Mouse (Mus musculus) heart, embryonic 11.5 days (tissue): ENCODE measurements around the gene Adgrg1. TPM values are rescaled to one million over a fixed set of nuclear protein-coding genes. Genes with fewer than 3 reads are reported as not detected.

Experiments
- ATAC-seq: fragments of 200-750 bp; cut with Nextera tagmentation; replicated peaks from 2 replicates; pipeline ENCODE4 v1.8.0; 2017; ENCODE audit warnings: moderate library complexity; ENCODE audit not compliant: insufficient number of reproducible peaks, low FRiP score, low TSS enrichment
- H3K27ac ChIP-seq: fragments of 300-500 bp; sonication (generic); 2 replicates; pipeline ENCODE4 v1.5.1; 2014; ENCODE audit warnings: mild to moderate bottlenecking, low read depth, low read length
- H3K27me3 ChIP-seq: fragments of 300-500 bp; sonication (generic); 2 replicates; pipeline ENCODE4 v1.6.1; 2014; ENCODE audit warnings: mild to moderate bottlenecking, low read length, mixed read lengths; ENCODE audit not compliant: control insufficient read depth, insufficient read depth
- H3K36me3 ChIP-seq: fragments of 300-500 bp; sonication (generic); 2 replicates; pipeline ENCODE4 v1.6.1; 2014; ENCODE audit warnings: mild to moderate bottlenecking, low read length, moderate library complexity, mixed read lengths; ENCODE audit not compliant: control insufficient read depth, insufficient read depth
- H3K4me1 ChIP-seq: fragments of 300-500 bp; sonication (generic); 2 replicates; pipeline ENCODE4 v1.6.1; 2014; ENCODE audit warnings: low read length; ENCODE audit not compliant: control insufficient read depth, insufficient read depth
- H3K4me2 ChIP-seq: fragments of 300-500 bp; sonication (generic); 2 replicates; pipeline ENCODE4 v1.6.1; 2014; ENCODE audit warnings: mild to moderate bottlenecking, moderate library complexity
- H3K4me3 ChIP-seq: fragments of 300-500 bp; sonication (generic); 2 replicates; pipeline ENCODE4 v1.5.1; 2014; ENCODE audit warnings: low read depth, low read length
- H3K9ac ChIP-seq: fragments of 300-500 bp; sonication (generic); 2 replicates; pipeline ENCODE4 v1.6.1; 2014; ENCODE audit warnings: mild to moderate bottlenecking, low read depth, low read length, moderate library complexity
- H3K9me3 ChIP-seq: fragments of 300-500 bp; sonication (generic); replicated peaks from 2 replicates; pipeline ENCODE4 v1.6.1; 2016; ENCODE audit warnings: low read length; ENCODE audit not compliant: control insufficient read depth
- WGBS: fragments of 180-500 bp; shearing (Covaris S2); extraction: QIAGEN DNeasy Blood & Tissue Kit; methylation state at CpG from one replicate; pipeline ENCODE4 v1.1.7; 2014; ENCODE audit not compliant: insufficient replicate concordance; 5-methylcytosine and 5-hydroxymethylcytosine counted together
- polyA plus RNA-seq: library from polyadenylated mRNA; unstranded; fragments of >200 nt; fragmentation: Nextera tagmentation; extraction: Ambion mirVana; gene quantifications from 2 replicates; pipeline ENCODE4 v1.2.1, GENCODE M21; 2014

Gene Adgrg1
- polyA plus RNA-seq, 1 experiment from 2014 or later: 7.5 TPM

DNA sequence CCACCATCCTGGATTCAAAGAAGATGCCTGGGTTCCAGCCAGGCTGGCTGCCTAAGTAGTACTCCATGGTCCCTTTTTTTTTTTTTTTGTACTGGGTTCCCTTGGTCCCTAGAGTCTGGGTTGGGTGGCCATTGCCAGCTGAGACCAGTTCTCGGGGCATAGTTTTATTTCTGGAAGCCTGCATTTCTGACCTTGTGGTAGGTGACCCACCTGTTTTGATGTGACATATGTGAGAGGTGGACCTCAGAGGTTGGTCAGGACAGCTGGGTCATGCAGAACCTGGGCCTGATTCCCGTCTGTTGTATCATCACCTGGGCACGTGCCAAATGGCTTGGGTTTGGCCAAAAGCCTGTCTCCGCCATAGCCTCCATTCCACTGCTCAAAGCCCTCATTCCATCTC is 15.2 kb downstream of the Adgrg1 start:
- no peak overlapping the region for H3K4me2 ChIP-seq
- ATAC-seq: no peak
- no peaks in the 10 kb centered on the region for H3K27me3 ChIP-seq
- H3K27ac ChIP-seq: no peak overlapping the region
- no peak overlapping the region for H3K9ac ChIP-seq
- H3K36me3 ChIP-seq: no peaks in the 10 kb centered on the region
- H3K4me1 ChIP-seq: peaks cover 29% of the 10 kb centered on the region
- 91% methylated on average over 4 of the region's 4 CpGs for WGBS
- no peaks in the 10 kb centered on the region for H3K9me3 ChIP-seq
- H3K4me3 ChIP-seq: no peak overlapping the region

- no peak overlapping the region for H3K4me2 ChIP-seq
- peaks cover 26% of the 10 kb centered on the region for H3K4me1 ChIP-seq
- H3K36me3 ChIP-seq: no peaks in the 10 kb centered on the region
- no peak overlapping the region for H3K9ac ChIP-seq
- H3K27ac ChIP-seq: no peak overlapping the region
- H3K9me3 ChIP-seq: no peaks in the 10 kb centered on the region
- 57% methylated on average over 11 of the region's 11 CpGs for WGBS
- H3K27me3 ChIP-seq: no peaks in the 10 kb centered on the region; the same call in 1 of the 2 replicates
- H3K4me3 ChIP-seq: no peak overlapping the region
- no peak for ATAC-seq
Measured at GRCm38 (mm10) chr8:94990598-94991453, 16.3 kb downstream of the Adgrg1 start.

DNA sequence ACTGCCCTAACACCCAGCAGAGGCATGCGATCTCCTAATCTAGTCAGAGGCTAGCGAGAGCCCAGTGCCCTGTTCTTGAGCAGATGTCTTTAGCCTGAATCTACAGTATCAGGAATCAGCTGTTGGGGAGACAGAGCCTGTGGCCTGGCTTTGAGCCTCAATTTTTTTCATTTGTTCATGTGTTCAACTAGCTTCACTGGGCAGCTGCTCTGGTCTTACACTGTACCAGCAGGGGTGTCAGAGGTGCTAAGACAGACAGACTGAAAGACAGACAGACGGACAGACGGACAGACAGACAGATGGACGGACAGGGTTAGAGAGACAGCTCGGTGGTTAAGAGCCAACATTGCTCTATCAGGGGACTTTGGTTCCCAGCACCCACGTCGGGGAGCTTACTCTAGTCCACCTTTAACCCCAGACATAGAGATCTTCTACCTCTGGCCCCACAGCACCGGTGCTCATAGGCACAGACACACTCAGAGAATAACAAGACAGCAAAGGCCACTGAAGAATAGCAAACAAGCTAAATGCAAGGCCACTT is 17.0 kb downstream of the Adgrg1 start:
- Histone ChIP-seq H3K9me3 (no peaks in the 10 kb centered on the region), H3K9ac (no peak overlapping the region), H3K4me3 (no peak overlapping the region), H3K27me3 (no peaks in the 10 kb centered on the region; the same call in 1 of the 2 replicates), H3K27ac (no peak overlapping the region), H3K4me2 (no peak overlapping the region), H3K36me3 (no peaks in the 10 kb centered on the region), H3K4me1 (peaks cover 24% of the 10 kb centered on the region)
- ATAC-seq: no peak
- 76% methylated on average over 9 of the region's 9 CpGs for WGBS

DNA sequence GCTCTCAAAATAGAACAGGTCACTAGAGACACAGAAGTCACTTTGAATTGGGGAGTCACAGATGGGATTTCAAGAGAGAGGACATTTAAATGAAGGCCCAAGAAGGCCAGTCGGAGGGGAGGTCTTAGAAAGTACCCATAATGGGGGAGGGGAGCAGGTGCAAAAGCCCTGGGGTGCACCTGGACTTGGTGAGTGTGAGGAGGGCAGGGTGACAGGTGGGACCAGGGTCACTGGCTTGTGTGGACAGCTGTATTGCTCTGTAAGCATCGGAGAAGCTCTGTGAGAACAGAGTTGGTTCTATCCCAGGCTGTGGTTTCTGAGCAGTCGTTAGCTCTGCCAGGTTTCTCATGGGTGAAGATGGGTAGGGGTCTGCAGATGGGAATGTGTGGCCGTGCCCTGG is 17.5 kb downstream of the Adgrg1 start:
- Histone ChIP-seq H3K4me1 (peaks cover 19% of the 10 kb centered on the region), H3K36me3 (no peaks in the 10 kb centered on the region), H3K4me3 (no peak overlapping the region), H3K4me2 (no peak overlapping the region), H3K27me3 (no peaks in the 10 kb centered on the region; the same call in 1 of the 2 replicates), H3K9ac (no peak overlapping the region), H3K27ac (no peak overlapping the region), H3K9me3 (no peaks in the 10 kb centered on the region)
- 88% methylated on average over 4 of the region's 4 CpGs for WGBS
- ATAC-seq: no peak

- Histone ChIP-seq H3K4me1 (peaks cover 18% of the 10 kb centered on the region), H3K4me2 (no peak overlapping the region), H3K4me3 (no peak overlapping the region), H3K36me3 (no peaks in the 10 kb centered on the region), H3K27me3 (no peaks in the 10 kb centered on the region; the same call in 1 of the 2 replicates), H3K9me3 (no peaks in the 10 kb centered on the region), H3K9ac (no peak overlapping the region), H3K27ac (no peak overlapping the region)
- WGBS: 51% methylated on average over 5 of the region's 5 CpGs
- ATAC-seq: no peak
Measured at GRCm38 (mm10) chr8:94992534-94992933, 18.0 kb downstream of the Adgrg1 start.

GRCm38 (mm10) chr8:94992996-94993724 is 18.6 kb downstream of the Adgrg1 start:
- Histone ChIP-seq H3K9me3 (no peaks in the 10 kb centered on the region), H3K36me3 (no peaks in the 10 kb centered on the region), H3K4me1 (peaks cover 18% of the 10 kb centered on the region), H3K27me3 (no peaks in the 10 kb centered on the region; the same call in 1 of the 2 replicates), H3K4me2 (no peak overlapping the region), H3K9ac (no peak overlapping the region), H3K27ac (no peak overlapping the region), H3K4me3 (no peak overlapping the region)
- no peak for ATAC-seq
- WGBS: 74% methylated on average over 9 of the region's 9 CpGs

DNA sequence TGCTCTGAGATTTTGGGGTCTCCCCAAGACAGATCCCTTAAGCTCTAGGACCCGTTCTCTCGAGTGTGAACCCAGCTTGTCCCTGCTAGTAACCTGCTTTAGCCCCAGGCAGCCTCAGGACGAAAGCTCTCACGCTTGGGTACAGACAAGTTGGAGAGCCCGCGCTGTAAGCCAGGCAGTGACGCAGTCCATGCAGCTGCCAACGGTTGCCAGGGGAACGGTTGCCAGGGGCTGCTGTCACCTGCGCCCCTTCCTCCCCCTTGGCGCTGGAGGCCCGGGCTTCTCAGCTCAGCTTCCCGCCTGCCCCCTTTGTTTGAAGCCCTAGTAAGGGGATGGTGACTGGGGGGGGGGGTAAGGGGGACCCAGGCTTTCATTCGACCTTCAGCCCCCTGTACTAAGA is 19.5 kb downstream of the Adgrg1 start:
- peak; percentile 39; the same call in 1 of the 2 replicates for ATAC-seq
- 0 out of 2 replicates have a peak overlapping the region, but pooled peaks have one; percentile 29 for H3K9ac ChIP-seq
- 12% methylated on average over 14 of the region's 14 CpGs for WGBS

DNA sequence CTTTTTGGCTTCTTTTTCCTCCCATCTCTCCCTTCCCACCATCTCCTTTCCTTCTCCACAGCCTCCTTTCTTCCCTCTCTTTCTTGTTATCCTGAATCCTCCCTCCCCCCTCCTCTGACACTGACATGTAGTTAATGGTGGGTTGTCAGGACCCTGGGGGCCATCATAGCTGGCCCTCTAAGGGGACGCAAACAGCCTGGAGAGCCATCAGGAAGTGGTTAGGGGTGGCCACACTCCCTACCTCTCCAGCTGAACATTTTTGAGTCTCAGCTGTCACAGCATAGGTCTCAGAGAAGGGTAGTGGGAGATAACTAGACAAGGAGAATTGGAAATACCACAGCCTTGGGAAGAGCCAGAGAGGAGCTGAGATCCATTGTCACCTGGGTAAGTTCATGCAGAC is 20.0 kb downstream of the Adgrg1 start:
- Histone ChIP-seq H3K4me1 (peaks cover 21% of the 10 kb centered on the region), H3K4me2 (no peak overlapping the region), H3K36me3 (no peaks in the 10 kb centered on the region), H3K9ac (no peak overlapping the region), H3K4me3 (no peak overlapping the region), H3K9me3 (no peaks in the 10 kb centered on the region), H3K27me3 (no peaks in the 10 kb centered on the region; the same call in 1 of the 2 replicates), H3K27ac (no peak overlapping the region)
- 52% methylated on average over 1 of the region's 1 CpGs for WGBS
- ATAC-seq: no peak

More for the DNA sequence above, 19.5 kb downstream of the Adgrg1 start:
- Histone ChIP-seq H3K4me3 (no peak overlapping the region), H3K36me3 (no peaks in the 10 kb centered on the region), H3K27me3 (no peaks in the 10 kb centered on the region; the same call in 1 of the 2 replicates), H3K4me2 (no peak overlapping the region), H3K27ac (no peak overlapping the region), H3K4me1 (peaks cover 21% of the 10 kb centered on the region), H3K9me3 (no peaks in the 10 kb centered on the region)
